Mouse (Mus musculus): Measurements from ENCODE around the gene Itgb2l. TPM values are rescaled to one million over a fixed set of nuclear protein-coding genes. Genes with fewer than 3 reads are reported as not detected.
"Not testable (repeated sequence)": the region's sequence is repeated elsewhere in the genome, so short reads cannot be mapped to it uniquely, and the experiment has no call there.

Gene Itgb2l
- polyA plus RNA-seq, 1 experiment, result 1.5 TPM

DNA sequence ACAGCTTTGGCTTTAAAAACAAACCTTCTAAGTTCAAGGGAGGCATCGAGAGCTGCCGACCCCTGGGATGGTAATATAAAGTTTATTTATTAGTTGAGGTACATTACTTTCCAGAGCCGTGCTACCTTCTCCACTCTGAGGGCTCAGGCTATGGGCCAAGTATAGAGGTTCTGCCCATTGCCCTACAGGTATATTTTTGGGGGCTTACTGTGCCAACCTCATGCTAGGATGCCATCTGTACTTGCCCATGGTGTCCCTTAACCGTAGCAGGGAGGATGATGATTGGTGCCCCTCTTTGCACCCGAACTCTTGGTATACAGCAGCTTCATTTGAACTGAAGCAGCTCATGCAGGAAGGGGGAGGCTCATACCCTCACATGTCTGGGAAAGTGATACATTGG is 14.2 kb upstream of the Itgb2l start:
- no peaks in the 10 kb centered on the region for H3K27me3 ChIP-seq (ENCODE audit: control insufficient read depth, insufficient read depth, low read length)
- no peak for TF ChIP-seq CTCF (IDR thresholded peaks at IDR 0.05; ENCODE audit: extremely low read depth, insufficient read depth, insufficient read length, insufficient replicate concordance)
- no peak for TF ChIP-seq POLR2A (IDR thresholded peaks at IDR 0.05; ENCODE audit: low read depth, low read length)
- 85% methylated on average over 5 of the region's 5 CpGs for WGBS
- no peak for DNase-seq (ENCODE audit: low read depth in 1 of 2, low spot score in 2 of 2)
- no peaks in the 10 kb centered on the region for H3K4me1 ChIP-seq (ENCODE audit: control insufficient read depth, insufficient read depth, insufficient read length)
- no peaks in the 10 kb centered on the region for H3K36me3 ChIP-seq (ENCODE audit: control insufficient read depth, insufficient read depth, low read length)
- no peak overlapping the region for H3K4me3 ChIP-seq (ENCODE audit: extremely low read depth, insufficient read depth, insufficient read length)
- no peak overlapping the region for H3K27ac ChIP-seq (ENCODE audit: insufficient read depth, low read length)

DNA sequence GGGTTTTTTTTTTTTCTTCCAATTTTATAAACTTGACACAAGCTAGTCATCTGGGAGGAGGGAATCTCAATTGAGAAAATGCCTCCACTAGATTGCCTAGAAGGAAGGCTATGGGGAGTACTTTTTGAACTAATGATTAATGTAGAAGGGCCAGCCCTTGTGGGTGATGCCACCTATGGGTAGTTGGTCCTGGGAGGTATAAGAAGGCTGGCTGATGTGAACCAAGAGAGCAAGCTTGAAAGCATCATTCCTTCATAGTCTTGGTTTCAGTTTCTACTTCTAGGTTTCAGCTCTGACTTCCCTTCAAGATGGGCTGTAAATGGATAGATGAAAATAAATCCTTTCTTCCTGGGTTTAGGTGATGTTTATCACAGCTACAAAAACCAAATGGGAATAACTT is 10.7 kb upstream of the Itgb2l start:
- H3K4me3 ChIP-seq (ENCODE audit: extremely low read depth, insufficient read depth, insufficient read length), result no peak overlapping the region
- DNase-seq (ENCODE audit: low read depth in 1 of 2, low spot score in 2 of 2), result no peak
- no peak overlapping the region for H3K27ac ChIP-seq (ENCODE audit: insufficient read depth, low read length)
- no peaks in the 10 kb centered on the region for H3K27me3 ChIP-seq (ENCODE audit: control insufficient read depth, insufficient read depth, low read length)
- no peaks in the 10 kb centered on the region for H3K36me3 ChIP-seq (ENCODE audit: control insufficient read depth, insufficient read depth, low read length)
- no peaks in the 10 kb centered on the region for H3K4me1 ChIP-seq (ENCODE audit: control insufficient read depth, insufficient read depth, insufficient read length)
- TF ChIP-seq POLR2A (IDR thresholded peaks at IDR 0.05; ENCODE audit: low read depth, low read length) (no peak), CTCF (IDR thresholded peaks at IDR 0.05; ENCODE audit: extremely low read depth, insufficient read depth, insufficient read length, insufficient replicate concordance) (no peak)

- 93% methylated on average over 16 of the region's 16 CpGs for WGBS
- not testable (repeated sequence) for H3K27ac ChIP-seq (ENCODE audit: insufficient read depth, low read length); H3K27me3 ChIP-seq (ENCODE audit: control insufficient read depth, insufficient read depth, low read length); H3K4me3 ChIP-seq (ENCODE audit: extremely low read depth, insufficient read depth, insufficient read length); H3K36me3 ChIP-seq (ENCODE audit: control insufficient read depth, insufficient read depth, low read length); H3K4me1 ChIP-seq (ENCODE audit: control insufficient read depth, insufficient read depth, insufficient read length); DNase-seq (ENCODE audit: low read depth in 1 of 2, low spot score in 2 of 2)
Measured at GRCm38 (mm10) chr16:96450871-96451270, 7.5 kb upstream of the Itgb2l start.

DNA sequence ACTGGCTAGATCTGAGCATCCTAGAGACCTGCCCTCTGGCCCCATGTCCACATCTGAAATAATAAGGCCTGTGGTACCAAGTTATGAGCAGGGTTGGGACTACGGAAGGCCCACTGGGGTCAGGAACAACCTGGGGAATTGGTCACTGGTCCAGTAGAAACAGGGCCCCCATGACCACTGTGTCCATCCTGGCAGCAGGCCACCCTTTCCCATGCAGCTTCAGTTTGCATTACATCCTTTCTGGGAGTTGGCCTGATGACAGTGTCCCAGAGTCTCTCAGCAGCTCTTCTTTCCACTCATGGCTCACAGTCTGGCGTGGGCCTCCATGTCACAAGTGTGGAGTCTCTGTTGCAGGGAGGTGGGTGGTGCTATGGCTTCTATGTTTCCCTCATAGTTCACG is 1.6 kb downstream of the Itgb2l start:
- TF ChIP-seq CTCF (IDR thresholded peaks at IDR 0.05; ENCODE audit: extremely low read depth, insufficient read depth, insufficient read length, insufficient replicate concordance) (no peak), POLR2A (IDR thresholded peaks at IDR 0.05; ENCODE audit: low read depth, low read length) (no peak)
- Histone ChIP-seq H3K4me1 (ENCODE audit: control insufficient read depth, insufficient read depth, insufficient read length) (no peaks in the 10 kb centered on the region), H3K27ac (ENCODE audit: insufficient read depth, low read length) (no peak overlapping the region), H3K36me3 (ENCODE audit: control insufficient read depth, insufficient read depth, low read length) (no peaks in the 10 kb centered on the region), H3K4me3 (ENCODE audit: extremely low read depth, insufficient read depth, insufficient read length) (no peak overlapping the region), H3K27me3 (ENCODE audit: control insufficient read depth, insufficient read depth, low read length) (no peaks in the 10 kb centered on the region)
- no peak for DNase-seq (ENCODE audit: low read depth in 1 of 2, low spot score in 2 of 2)
- 82% methylated on average over 3 of the region's 3 CpGs for WGBS

DNA sequence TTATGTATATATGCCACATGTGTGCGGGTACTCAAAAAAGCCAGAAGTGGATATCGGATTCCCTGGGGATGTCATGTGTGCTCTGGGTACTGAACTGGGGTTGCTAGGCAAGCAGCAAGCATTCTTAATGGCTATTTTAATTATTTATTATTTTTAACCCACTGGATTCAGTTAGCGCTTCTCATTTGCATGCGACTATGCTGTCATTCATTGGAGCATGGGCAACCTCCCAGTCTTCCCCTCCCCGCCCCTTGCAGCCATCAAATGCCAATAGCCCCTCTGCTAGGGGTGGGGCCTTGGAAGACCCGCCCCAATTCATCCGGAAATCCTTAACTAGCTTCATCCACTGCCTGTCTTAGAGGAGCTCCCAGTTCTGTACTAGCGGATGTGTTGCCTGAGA is 2.5 kb downstream of the Itgb2l start:
- no peak for DNase-seq (ENCODE audit: low read depth in 1 of 2, low spot score in 2 of 2)
- H3K4me3 ChIP-seq (ENCODE audit: extremely low read depth, insufficient read depth, insufficient read length), result no peak overlapping the region
- WGBS, result 93% methylated on average over 8 of the region's 8 CpGs
- TF ChIP-seq POLR2A (IDR thresholded peaks at IDR 0.05; ENCODE audit: low read depth, low read length), result no peak
- TF ChIP-seq CTCF (IDR thresholded peaks at IDR 0.05; ENCODE audit: extremely low read depth, insufficient read depth, insufficient read length, insufficient replicate concordance), result no peak
- no peak overlapping the region for H3K27ac ChIP-seq (ENCODE audit: insufficient read depth, low read length)
- H3K27me3 ChIP-seq (ENCODE audit: control insufficient read depth, insufficient read depth, low read length), result no peaks in the 10 kb centered on the region
- no peaks in the 10 kb centered on the region for H3K4me1 ChIP-seq (ENCODE audit: control insufficient read depth, insufficient read depth, insufficient read length)
- no peaks in the 10 kb centered on the region for H3K36me3 ChIP-seq (ENCODE audit: control insufficient read depth, insufficient read depth, low read length)

GRCm38 (mm10) chr16:96439682-96440081 is 3.7 kb downstream of the Itgb2l start:
- WGBS, result 11% methylated on average over 4 of the region's 4 CpGs
- no peak overlapping the region; the same call in 1 of the 2 replicates for H3K27ac ChIP-seq (ENCODE audit: insufficient read depth, low read length)

GRCm38 (mm10) chr16:96438946-96439345 is 4.5 kb downstream of the Itgb2l start:
- H3K27ac ChIP-seq (ENCODE audit: insufficient read depth, low read length), result no peak overlapping the region
- 82% methylated on average over 5 of the region's 5 CpGs for WGBS
- no peak overlapping the region for H3K4me3 ChIP-seq (ENCODE audit: extremely low read depth, insufficient read depth, insufficient read length)
- no peaks in the 10 kb centered on the region for H3K36me3 ChIP-seq (ENCODE audit: control insufficient read depth, insufficient read depth, low read length)
- no peaks in the 10 kb centered on the region for H3K27me3 ChIP-seq (ENCODE audit: control insufficient read depth, insufficient read depth, low read length)
- no peaks in the 10 kb centered on the region for H3K4me1 ChIP-seq (ENCODE audit: control insufficient read depth, insufficient read depth, insufficient read length)
- TF ChIP-seq POLR2A (IDR thresholded peaks at IDR 0.05; ENCODE audit: low read depth, low read length) (no peak), CTCF (IDR thresholded peaks at IDR 0.05; ENCODE audit: extremely low read depth, insufficient read depth, insufficient read length, insufficient replicate concordance) (no peak)
- DNase-seq (ENCODE audit: low read depth in 1 of 2, low spot score in 2 of 2), result no peak

More at GRCm38 (mm10) chr16:96439682-96440081, 3.7 kb downstream of the Itgb2l start:
- Histone ChIP-seq H3K4me1 (ENCODE audit: control insufficient read depth, insufficient read depth, insufficient read length) (no peaks in the 10 kb centered on the region), H3K36me3 (ENCODE audit: control insufficient read depth, insufficient read depth, low read length) (no peaks in the 10 kb centered on the region), H3K27me3 (ENCODE audit: control insufficient read depth, insufficient read depth, low read length) (no peaks in the 10 kb centered on the region), H3K4me3 (ENCODE audit: extremely low read depth, insufficient read depth, insufficient read length) (no peak overlapping the region)
- TF ChIP-seq POLR2A (IDR thresholded peaks at IDR 0.05; ENCODE audit: low read depth, low read length) (no peak), CTCF (IDR thresholded peaks at IDR 0.05; ENCODE audit: extremely low read depth, insufficient read depth, insufficient read length, insufficient replicate concordance) (no peak)
- DNase-seq (ENCODE audit: low read depth in 1 of 2, low spot score in 2 of 2), result no peak

Data from spleen, adult 2 months (tissue).